Mouse (Mus musculus): ENCODE measurements at regions not wholly inside any gene's neighbourhood (a gene's known extent, or its start where the extent isn't known, plus 50 kb on each side); places are given as distances from the start of the nearest gene placed in this dataset.

DNA sequence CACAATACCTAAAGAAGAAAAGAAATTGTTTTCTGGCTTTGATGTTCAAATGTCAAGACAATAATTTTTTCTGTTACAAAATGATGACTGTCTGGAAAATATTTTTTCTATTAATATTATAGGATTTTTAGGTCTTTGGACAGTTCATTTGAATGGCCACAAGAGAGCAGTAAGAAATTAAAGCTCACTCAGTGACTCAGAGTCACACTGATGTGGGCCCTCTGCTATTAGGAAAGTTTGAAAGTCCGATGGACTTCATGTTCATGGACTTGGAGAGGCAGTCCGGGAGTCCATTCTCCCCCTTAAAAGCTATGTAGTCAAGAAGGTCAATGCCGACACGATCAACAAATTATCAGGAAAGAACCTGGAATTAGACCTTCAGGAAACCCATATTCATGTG, 657.0 kb downstream of the Mecom start:
- DNase-seq (ENCODE audit: extremely low spot score): no peak

DNA sequence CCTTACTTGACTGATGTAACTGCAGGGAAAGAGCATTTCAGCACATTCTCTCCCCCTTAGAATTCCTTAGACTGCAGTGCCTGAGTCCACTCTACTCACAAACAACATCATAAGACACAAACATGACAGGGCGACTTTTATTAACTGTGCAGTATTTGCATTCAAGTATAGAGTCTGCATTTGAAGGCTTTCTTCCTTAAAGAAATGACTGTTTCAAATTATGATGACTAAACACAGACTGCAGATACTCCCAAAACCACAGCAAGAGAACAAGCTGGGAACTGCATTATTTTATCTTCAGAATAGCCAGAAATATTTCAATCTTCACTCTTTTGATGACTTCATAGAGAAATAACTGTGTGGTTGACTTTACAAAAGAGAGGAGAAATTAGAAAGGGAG, 657.5 kb downstream of the Mecom start:
- DNase-seq (ENCODE audit: extremely low spot score): no peak

- no peak for DNase-seq (ENCODE audit: extremely low spot score)
These were observed 658.2 kb downstream of the Mecom start for GRCm38 (mm10) chr3:29889638-29890037.

- no peak for DNase-seq (ENCODE audit: extremely low spot score)
These were observed 667.8 kb downstream of the Mecom start for GRCm38 (mm10) chr3:29879966-29880365.

GRCm38 (mm10) chr3:29875768-29876167, 672.0 kb downstream of the Mecom start:
- no peak for DNase-seq (ENCODE audit: extremely low spot score)

- no peak for DNase-seq (ENCODE audit: extremely low spot score)
These were observed 685.4 kb downstream of the Mecom start for GRCm38 (mm10) chr3:29862437-29862836.

DNA sequence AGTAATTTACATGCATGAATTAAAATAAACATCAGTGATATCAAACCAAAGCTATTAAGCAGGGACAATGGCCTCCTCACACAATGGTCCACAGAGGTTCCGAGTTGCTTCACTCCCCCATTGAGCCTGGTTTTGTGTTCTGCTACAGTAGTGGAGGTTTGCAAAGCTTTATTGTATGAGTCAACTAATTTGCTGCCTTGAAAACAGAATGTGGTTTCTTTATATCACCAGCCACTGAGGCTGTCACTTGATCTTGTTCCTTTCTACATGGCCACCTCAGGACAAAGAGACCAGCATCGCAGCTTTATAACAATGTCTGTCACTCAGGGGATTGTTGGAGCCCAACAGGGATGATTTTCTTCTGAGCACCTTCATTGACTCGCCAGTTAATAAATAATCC, 695.3 kb downstream of the Mecom start:
- DNase-seq (ENCODE audit: extremely low spot score): no peak

DNA sequence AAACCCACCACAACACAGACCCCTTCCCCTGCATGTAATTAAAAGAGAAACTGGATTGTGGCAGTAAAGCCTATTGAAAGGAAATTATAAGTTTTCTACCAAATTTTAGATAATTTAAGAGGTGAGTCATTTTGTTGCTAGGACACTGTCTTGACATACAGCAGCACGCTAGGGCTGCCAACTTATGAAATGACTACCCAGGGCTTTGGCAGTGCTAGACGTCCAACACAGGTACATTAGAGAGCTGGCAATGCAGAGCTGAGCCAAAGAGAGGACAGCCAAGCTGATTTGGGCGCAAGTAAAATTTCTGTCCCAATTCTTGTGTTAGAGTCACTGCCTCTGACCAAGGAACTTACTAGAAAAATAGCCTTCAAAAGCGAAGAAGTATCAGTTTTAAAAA, 712.4 kb downstream of the Mecom start:
- DNase-seq (ENCODE audit: extremely low spot score): no peak

DNA sequence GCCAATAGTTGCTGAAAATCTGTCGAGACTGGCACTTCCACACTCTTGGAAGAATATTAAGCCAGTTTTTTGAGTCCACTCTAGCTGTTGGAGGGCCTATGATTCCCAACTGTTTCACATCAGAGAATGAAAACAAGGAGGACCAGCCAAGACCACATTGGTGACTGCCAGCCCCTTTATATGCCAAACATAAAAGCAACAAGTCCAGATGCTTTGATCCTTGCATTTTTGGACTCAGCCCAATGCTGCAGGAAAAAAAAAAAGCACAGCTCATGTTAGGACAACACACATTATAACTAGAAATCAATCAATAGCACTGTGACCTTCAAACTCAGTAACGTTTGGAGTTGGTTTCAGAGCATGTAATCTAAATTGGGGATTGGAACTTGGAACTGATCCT, 712.9 kb downstream of the Mecom start:
- DNase-seq (ENCODE audit: extremely low spot score): no peak

GRCm38 (mm10) chr3:29831346-29831745, 716.5 kb downstream of the Mecom start:
- no peak for DNase-seq (ENCODE audit: extremely low spot score)

DNA sequence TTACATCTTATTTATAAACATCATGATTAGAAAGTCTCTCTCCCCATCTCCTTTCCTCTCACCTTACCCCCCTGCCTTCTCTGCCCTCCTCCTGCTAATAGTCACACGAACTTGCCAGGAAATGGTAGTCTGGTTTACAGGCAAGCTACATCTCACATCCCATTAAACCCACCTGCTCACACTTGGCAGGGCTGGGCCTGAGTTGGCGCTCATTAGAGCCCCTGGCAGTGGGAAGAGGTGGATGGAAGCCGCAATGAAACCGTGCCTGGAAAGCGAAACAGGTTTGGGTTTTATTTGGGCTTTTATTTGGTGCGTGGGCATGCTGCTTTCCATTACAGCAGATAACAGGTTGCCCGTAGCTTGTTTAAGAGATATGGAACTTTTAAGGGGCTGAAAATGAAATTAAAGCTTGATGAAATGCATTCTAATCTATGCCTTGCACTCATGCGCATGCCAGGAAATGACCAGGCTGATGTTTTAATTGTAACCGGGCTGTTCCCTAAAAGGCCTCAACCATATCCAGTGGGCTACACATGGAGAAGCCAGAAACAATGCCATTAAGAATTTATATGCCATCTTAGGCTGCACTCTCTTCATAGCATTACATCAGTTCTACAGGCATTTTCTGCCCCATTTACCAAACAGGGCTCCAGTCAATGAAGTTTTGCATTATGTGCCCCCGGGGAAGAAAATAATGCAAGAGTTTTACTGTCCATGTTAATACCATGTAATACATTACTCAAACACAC, 725.0 kb downstream of the Mecom start:
- DNase-seq (ENCODE audit: extremely low spot score): no peak

GRCm38 (mm10) chr3:29816964-29817363, 730.8 kb downstream of the Mecom start:
- no peak for DNase-seq (ENCODE audit: extremely low spot score)

DNA sequence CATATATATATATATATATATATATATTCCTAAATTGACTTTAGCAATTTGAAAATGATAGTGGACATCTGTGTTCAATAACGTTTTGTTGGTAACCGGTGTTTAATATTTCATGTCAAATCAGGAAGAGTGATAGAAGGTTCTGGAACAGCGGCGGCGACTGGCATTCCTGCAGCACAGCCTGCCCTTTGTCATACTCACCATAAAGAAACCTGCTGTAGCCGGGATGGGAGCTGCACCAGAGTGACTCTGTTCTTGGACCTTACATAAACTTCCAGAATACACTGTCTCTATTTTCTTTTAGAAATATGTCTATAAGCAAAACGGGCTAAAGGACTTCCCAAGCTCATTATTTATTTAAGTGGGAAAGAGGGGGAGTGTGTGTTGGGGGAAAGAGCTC, 731.5 kb downstream of the Egfem1 start:
- DNase-seq (ENCODE audit: extremely low spot score): no peak

- DNase-seq (ENCODE audit: extremely low spot score): peak; percentile 38
These were observed 730.8 kb downstream of the Egfem1 start for GRCm38 (mm10) chr3:29812480-29813240.

DNA sequence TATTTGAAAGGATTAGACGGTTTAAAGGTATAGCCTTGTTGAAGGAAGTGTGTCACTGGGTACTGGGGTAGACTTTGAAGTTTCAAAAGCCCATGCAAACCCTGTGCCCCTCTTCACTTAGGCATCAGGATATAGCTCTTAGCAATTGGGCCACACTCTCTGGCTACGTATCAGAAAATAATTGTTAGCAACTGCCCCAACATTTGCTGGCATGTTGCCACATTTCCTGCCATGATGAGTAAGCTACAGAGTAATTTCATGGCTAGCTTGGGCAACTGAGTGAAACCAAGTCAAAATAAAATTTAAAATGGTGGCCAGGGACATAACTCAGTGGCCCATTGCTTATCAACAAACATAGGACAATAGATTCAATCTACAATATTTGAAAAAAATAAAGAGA, 724.2 kb downstream of the Egfem1 start:
- no peak for DNase-seq (ENCODE audit: extremely low spot score)

DNA sequence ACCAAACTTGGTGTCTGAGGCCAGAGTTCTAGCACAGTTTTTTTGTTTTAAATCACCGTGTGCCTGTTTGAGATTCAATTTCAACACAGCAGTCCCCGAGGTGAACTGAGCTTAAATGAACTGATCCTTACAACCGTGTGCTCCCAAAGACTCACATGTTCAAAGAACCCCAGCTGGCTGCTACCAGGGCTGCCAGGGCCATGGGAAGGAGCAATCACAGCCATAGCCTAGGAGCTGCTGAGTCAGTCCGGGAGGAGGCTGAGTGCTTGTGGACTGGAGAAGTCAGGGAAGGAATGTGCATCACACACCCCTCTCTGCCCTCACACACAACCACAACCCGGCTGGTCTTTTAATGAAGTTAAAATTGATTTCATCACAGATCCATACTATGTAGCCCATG, 721.6 kb downstream of the Egfem1 start:
- DNase-seq (ENCODE audit: extremely low spot score): no peak

GRCm38 (mm10) chr3:29801081-29801480, 719.3 kb downstream of the Egfem1 start:
- no peak for DNase-seq (ENCODE audit: extremely low spot score)

GRCm38 (mm10) chr3:29774365-29774764, 692.5 kb downstream of the Egfem1 start:
- DNase-seq (ENCODE audit: extremely low spot score): no peak

DNA sequence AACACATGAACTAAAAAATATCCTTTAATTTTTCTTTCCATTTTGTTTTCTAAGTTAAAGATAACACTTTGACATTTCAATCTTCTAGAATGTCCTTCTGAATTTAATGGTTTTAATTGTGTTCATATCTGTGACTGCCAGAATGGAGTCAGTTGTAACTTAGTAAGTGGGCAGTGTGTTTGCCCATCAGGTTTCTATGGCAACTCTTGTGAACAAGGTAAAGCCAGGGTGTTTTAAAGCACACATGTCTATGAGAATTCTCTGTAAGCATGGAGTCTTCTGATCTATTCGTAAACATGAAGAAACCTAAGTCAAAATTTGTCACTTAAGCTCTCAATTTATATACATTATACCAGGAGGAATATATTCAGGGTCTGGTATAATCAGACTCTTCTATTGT, 689.4 kb downstream of the Egfem1 start:
- no peak for DNase-seq (ENCODE audit: extremely low spot score)

DNA sequence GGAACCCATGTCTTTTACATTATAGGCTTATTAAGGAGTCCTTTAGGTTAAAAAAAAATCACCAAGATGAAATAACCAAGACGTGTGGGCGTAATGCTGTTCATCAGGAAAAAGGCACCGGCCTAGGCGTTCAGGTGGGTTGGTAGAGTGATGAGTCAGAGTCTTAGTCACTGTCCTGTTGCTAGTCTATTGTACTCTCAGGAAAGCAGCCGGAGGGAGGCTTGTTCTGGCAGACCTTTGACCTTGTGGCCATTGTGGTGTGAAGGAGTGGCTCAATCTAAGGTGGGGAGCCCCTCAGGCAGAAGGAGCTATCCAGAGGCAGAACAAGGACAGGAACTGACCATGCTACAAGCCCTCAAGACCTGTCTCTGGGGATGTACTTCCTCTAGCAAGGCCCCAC, 686.8 kb downstream of the Egfem1 start:
- DNase-seq (ENCODE audit: extremely low spot score): no peak

DNA sequence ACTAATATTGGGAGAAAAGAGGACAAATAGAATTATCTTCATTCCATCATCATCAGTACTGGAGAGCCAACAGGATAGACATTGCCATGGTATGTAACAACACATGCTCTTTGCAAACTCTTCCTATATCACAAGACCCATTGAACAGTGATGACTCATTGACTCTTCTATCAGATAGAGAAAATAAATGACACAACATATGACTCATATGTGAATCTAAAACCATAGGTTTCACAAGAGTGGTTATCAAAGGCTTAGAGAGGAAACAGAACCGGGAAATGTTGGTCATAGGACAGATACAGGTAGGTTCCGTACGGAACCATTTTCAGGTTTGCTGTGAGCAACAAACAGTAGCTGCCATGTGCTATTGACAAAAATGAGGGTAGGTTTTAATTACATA, 682.2 kb downstream of the Egfem1 start:
- DNase-seq (ENCODE audit: extremely low spot score): no peak

- DNase-seq (ENCODE audit: extremely low spot score): no peak
These were observed 676.1 kb downstream of the Egfem1 start for GRCm38 (mm10) chr3:29757821-29758494.

Measured in embryo, embryonic 9.5 days (tissue).